Mouse (Mus musculus): Measurements from ENCODE around the gene Pmp22.

Pmp22 gene

GRCm38 (mm10) chr11:63163986-63164682 is 35.4 kb downstream of the Pmp22 start:
- DNase-seq = no peak

DNA sequence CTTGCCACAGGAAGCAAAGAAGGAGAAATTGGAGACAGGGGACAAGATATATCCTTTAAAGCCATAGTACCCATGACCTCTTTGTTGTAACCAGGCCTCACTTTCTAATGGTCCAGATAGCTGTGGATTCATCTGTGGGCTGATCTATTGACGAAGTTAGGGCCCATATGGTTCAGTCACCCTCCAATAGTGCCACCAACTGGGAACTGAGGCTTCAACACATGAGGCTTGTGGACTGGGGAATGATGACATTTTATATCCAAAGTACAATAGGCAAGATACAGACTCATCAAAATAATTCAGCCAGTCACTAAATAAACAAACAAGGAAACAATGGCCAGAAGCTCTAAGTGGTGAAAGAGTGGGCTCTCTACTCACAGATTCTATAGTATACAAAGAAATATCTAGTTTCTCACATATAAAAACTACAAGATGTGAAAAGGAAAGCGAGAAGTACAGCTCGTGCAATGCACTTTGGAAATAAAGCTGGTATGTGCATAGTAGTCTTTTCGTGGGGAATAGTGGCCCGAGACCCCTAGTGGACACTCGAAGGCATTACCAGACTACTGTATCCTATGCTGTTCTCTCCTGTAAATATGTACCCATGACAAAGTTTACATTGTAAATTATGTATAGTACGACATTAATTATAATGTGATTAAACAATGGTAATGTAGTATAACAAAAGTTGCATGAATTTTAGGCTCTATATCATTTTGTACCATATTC is 36.1 kb downstream of the Pmp22 start:
- DNase-seq = no peak

- no peak for DNase-seq
These were observed 39.0 kb downstream of the Pmp22 start for GRCm38 (mm10) chr11:63167826-63168225.

GRCm38 (mm10) chr11:63168551-63169258 is 39.9 kb downstream of the Pmp22 start:
- DNase-seq = no peak

DNA sequence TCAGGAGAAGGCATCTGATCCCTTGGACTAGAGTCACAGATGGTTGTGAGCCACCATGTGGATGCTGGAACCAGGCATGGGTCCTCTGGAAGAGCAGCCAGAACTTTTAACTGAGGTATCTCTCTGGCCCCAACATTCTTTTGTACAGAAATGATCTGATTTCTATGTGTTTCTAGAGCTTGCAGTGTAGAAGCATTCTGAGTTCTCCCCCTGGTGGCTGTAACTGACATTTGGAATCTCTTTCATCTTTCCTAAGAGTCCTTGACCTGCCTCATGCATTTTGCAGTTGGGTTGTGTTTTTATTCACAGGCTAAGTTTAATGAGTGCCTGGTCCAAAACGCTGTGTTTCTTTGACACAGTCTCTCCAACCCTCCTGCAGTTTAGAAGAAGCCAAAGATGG is 43.2 kb downstream of the Pmp22 start:
- no peak for DNase-seq

GRCm38 (mm10) chr11:63173604-63174003 is 44.8 kb downstream of the Pmp22 start:
- DNase-seq = no peak

DNA sequence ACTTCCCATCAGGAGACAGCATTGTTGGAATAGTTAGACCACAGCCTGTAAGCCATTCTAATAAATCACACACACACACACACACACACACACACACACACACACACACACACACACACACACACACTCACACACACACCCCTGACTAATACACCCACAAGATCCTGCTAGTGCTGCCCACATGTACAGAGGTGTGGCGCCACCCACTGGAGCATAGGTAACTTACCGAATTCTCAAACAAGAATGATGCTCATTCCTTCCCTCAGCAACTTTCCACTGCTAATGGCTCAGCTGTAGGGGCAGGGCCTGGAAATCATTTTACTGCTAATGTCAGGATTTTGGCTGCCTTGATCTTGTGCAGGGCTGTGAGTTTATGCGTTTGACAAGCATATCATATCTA is 46.5 kb downstream of the Pmp22 start:
- DNase-seq = no peak

DNA sequence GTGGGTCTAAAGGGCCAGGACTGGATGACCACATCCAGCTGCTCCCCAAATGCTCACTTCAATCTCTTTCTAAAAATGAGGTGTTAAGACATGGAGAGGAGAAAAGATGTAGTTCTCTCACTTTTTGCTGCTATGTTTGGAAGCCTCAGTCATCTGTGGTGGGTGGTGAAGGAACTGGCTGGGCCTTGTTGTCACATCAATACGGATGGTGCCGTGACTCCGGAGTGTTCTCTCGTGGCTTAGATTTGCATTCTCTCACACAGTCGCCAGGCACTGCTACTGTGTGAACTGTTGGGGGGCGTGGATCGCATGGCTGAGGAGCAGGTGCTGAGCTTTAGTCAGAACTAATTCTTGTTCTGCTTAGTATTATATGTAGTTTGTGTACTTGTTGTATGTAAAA is 47.6 kb downstream of the Pmp22 start:
- DNase-seq = no peak

DNA sequence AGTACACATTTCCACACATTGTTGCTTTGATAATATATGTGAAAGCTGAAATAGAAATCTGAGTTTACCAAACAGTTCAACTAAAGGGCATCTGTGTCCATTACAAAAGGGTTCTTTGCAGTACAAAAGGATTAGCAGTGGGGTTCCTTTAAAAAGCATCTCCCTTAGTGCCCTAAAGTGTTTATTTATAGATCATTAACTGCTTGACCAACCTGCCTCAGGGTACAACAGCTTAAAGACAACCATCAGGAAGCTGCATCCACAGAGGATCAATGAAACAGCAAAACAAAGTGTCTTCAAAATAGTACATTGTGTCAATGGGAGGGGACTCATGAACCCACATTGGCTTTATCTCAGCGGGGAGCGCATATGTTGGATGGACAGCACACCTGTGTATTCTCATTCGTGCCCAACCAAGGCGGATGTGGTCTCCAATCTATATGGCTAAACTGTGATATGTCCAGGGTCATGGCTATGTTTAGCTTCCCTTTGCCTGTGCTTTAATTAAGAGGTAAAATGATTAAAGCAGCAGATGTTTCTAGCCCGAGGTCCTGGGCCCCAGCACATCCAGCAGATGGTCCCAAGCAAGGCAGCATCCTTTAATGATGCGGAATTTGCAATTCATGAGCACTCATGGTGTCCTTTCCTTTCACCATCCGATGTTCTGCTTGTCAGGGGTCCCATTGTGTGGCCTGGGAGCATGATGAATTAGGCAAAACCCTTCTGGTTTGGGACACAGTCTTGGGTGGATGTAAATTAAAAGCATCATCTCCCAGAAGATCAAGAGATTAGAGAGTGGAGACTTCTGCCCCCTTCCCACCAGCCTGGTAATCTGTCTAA is 51.7 kb downstream of the Pmp22 start:
- no peak for DNase-seq

GRCm38 (mm10) chr11:63188803-63189202 is 60.0 kb downstream of the Pmp22 start:
- no peak for DNase-seq

DNA sequence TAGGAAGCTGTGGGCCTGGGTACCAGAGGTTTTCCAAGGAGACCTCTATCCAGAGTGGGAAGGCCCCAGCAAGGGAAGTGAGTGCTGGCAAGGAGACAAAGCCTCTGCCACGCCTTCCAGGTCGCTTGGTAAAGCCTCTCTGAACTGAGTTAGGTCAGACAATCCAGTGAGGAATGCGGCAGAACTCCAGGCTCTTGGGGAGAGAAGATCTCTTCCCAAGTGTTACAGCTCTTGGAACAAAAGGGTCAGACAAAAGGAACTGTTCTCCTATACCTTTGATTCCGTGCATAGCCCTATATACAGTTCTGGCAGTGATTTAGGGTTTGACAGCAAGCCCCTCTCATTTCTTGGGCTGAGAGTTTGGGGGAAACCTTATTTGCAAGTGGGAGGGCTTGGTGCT is 69.3 kb downstream of the Pmp22 start:
- no peak for DNase-seq

DNA sequence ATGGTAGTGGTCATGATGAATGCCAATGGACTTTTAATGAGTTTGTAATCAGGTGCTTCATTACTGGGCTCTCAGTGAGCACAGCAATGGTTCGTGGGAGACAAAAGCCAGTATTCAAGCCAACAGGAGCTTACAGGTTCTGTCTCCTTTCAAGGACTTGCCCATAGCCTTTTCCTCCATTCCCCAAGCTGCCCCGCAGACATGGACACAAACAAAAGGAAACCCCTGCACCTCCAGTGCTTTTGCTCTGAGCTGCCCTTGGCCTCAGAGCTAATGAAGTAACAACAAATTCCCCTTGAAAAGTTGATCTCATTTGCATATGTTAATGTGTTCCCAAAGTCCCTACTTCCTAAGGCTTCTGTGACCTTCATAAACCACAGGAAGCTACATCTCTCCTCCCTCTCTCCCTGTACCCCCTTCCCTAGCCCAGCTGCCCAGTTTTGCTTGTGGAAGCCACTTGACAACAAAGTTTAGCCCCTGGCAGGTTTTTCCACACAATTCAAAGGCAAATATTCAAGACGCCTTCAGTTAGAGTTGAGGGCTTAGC is 73.3 kb downstream of the Pmp22 start:
- DNase-seq = no peak
